Mouse (Mus musculus): Measurements from ENCODE around the gene Arl6.

Arl6 gene

GRCm38 (mm10) chr16:59639102-59639691, at the start of gene Arl6:
TSS of gene Arl6 (minus strand) at chr16:59639391.
- DNase-seq (ENCODE audit: low spot score) = peak; percentile 89

- DNase-seq (ENCODE audit: low spot score) = no peak
These were observed 45.9 kb upstream of the Arl6 start for GRCm38 (mm10) chr16:59685135-59685534.

- peak; percentile 71 for DNase-seq (ENCODE audit: low spot score)
These were observed 44.2 kb upstream of the Arl6 start for GRCm38 (mm10) chr16:59683434-59683833.

- DNase-seq (ENCODE audit: low spot score) = no peak
These were observed 43.2 kb upstream of the Arl6 start for GRCm38 (mm10) chr16:59682216-59682891.

- no peak for DNase-seq (ENCODE audit: low spot score)
These were observed 27.7 kb upstream of the Arl6 start for GRCm38 (mm10) chr16:59666938-59667337.

GRCm38 (mm10) chr16:59643766-59644165, 4.6 kb upstream of the Arl6 start:
- no peak for DNase-seq (ENCODE audit: low spot score)

- DNase-seq (ENCODE audit: low spot score) = no peak
These were observed 794 bp upstream of the Arl6 start for GRCm38 (mm10) chr16:59639985-59640384.

GRCm38 (mm10) chr16:59634598-59634997, 4.6 kb downstream of the Arl6 start:
- DNase-seq (ENCODE audit: low spot score) = no peak

GRCm38 (mm10) chr16:59621554-59621953, 17.6 kb downstream of the Arl6 start:
- DNase-seq (ENCODE audit: low spot score) = no peak

GRCm38 (mm10) chr16:59617167-59617566, 22.0 kb downstream of the Arl6 start:
- no peak for DNase-seq (ENCODE audit: low spot score)

GRCm38 (mm10) chr16:59615675-59616074, 23.5 kb downstream of the Arl6 start:
- DNase-seq (ENCODE audit: low spot score) = no peak

- DNase-seq (ENCODE audit: low spot score) = no peak
These were observed 28.4 kb downstream of the Arl6 start for GRCm38 (mm10) chr16:59610750-59611149.

- no peak for DNase-seq (ENCODE audit: low spot score)
These were observed 35.0 kb downstream of the Arl6 start for GRCm38 (mm10) chr16:59604078-59604781.

- peak; percentile 75 for DNase-seq (ENCODE audit: low spot score)
These were observed 38.6 kb downstream of the Arl6 start, which contains the start of gene Crybg3 for GRCm38 (mm10) chr16:59600311-59601251. TSS of gene Crybg3 (minus strand) at chr16:59600979.

GRCm38 (mm10) chr16:59599411-59600265, 39.6 kb downstream of the Arl6 start:
- DNase-seq (ENCODE audit: low spot score) = no peak

GRCm38 (mm10) chr16:59598997-59599396, 40.2 kb downstream of the Arl6 start:
- DNase-seq (ENCODE audit: low spot score) = no peak

GRCm38 (mm10) chr16:59597256-59597655, 41.9 kb downstream of the Arl6 start:
- DNase-seq (ENCODE audit: low spot score) = no peak

- no peak for DNase-seq (ENCODE audit: low spot score)
These were observed 44.5 kb downstream of the Arl6 start for GRCm38 (mm10) chr16:59594714-59595113.

- no peak for DNase-seq (ENCODE audit: low spot score)
These were observed 48.4 kb downstream of the Arl6 start for GRCm38 (mm10) chr16:59590790-59591189.

- DNase-seq (ENCODE audit: low spot score) = no peak
These were observed 50.7 kb downstream of the Arl6 start for GRCm38 (mm10) chr16:59588351-59589025.
